Mouse (Mus musculus): ENCODE measurements around the gene Sdsl. TPM values are rescaled to one million over a fixed set of nuclear protein-coding genes. Genes with fewer than 3 reads are reported as not detected.

Sdsl gene
- 7.9 TPM in 2 replicates for polyA plus RNA-seq (2015; fragmentation: Nextera tagmentation; extraction: Ambion mirVana)

GRCm38 (mm10) chr5:120472770-120473169 lies at the start of gene Sdsl:
Gene Sdsl, minus strand, starts transcription at chr5:120472810.
- no peak for ATAC-seq (ENCODE audit: low FRiP score)
- Histone ChIP-seq H3K9ac (replicated peaks) (no peak within 1 kb of the TSS), H3K4me3 (replicated peaks) (no peak within 1 kb of the TSS), H3K4me1 (no peaks in the 10 kb centered on the region), H3K4me2 (no peak within 1 kb of the TSS), H3K9me3 (replicated peaks) (no peaks in the 10 kb centered on the region), H3K27ac (replicated peaks) (no peak within 1 kb of the TSS), H3K27me3 (replicated peaks) (0 out of 2 replicates have a peak, but pooled peaks cover 4% of the 10 kb centered on the region), H3K36me3 (no peaks in the 10 kb centered on the region)
- WGBS, result 80% methylated on average over 8 of the region's 8 CpGs

GRCm38 (mm10) chr5:120517552-120517951 lies 44.9 kb upstream of the Sdsl start:
- Histone ChIP-seq H3K4me3 (replicated peaks) (no peak overlapping the region), H3K4me1 (peaks cover 10% of the 10 kb centered on the region; the same call in 1 of the 2 replicates), H3K36me3 (no peaks in the 10 kb centered on the region), H3K9ac (replicated peaks) (no peak overlapping the region), H3K4me2 (no peak overlapping the region), H3K27ac (replicated peaks) (no peak overlapping the region), H3K9me3 (replicated peaks) (no peaks in the 10 kb centered on the region), H3K27me3 (replicated peaks) (no peaks in the 10 kb centered on the region)
- ATAC-seq (ENCODE audit: low FRiP score), result no peak
- WGBS, result 47% methylated on average over 9 of the region's 9 CpGs

GRCm38 (mm10) chr5:120516221-120516984 lies 43.8 kb upstream of the Sdsl start:
- Histone ChIP-seq H3K9me3 (replicated peaks) (no peaks in the 10 kb centered on the region), H3K27me3 (replicated peaks) (no peaks in the 10 kb centered on the region; the same call in 1 of the 2 replicates), H3K36me3 (no peaks in the 10 kb centered on the region), H3K4me2 (no peak overlapping the region), H3K4me3 (replicated peaks) (no peak overlapping the region), H3K27ac (replicated peaks) (no peak overlapping the region), H3K9ac (replicated peaks) (no peak overlapping the region), H3K4me1 (peaks cover 17% of the 10 kb centered on the region)
- WGBS, result 67% methylated on average over 15 of the region's 15 CpGs
- no peak for ATAC-seq (ENCODE audit: low FRiP score)

- Histone ChIP-seq H3K4me2 (no peak overlapping the region), H3K4me1 (peaks cover 26% of the 10 kb centered on the region), H3K27ac (replicated peaks) (no peak overlapping the region), H3K36me3 (no peaks in the 10 kb centered on the region), H3K27me3 (replicated peaks) (no peaks in the 10 kb centered on the region; the same call in 1 of the 2 replicates), H3K4me3 (replicated peaks) (no peak overlapping the region), H3K9ac (replicated peaks) (no peak overlapping the region), H3K9me3 (replicated peaks) (no peaks in the 10 kb centered on the region)
- 82% methylated on average over 7 of the region's 7 CpGs for WGBS
- no peak for ATAC-seq (ENCODE audit: low FRiP score)
Measured at GRCm38 (mm10) chr5:120515451-120515850, 42.8 kb upstream of the Sdsl start.

DNA sequence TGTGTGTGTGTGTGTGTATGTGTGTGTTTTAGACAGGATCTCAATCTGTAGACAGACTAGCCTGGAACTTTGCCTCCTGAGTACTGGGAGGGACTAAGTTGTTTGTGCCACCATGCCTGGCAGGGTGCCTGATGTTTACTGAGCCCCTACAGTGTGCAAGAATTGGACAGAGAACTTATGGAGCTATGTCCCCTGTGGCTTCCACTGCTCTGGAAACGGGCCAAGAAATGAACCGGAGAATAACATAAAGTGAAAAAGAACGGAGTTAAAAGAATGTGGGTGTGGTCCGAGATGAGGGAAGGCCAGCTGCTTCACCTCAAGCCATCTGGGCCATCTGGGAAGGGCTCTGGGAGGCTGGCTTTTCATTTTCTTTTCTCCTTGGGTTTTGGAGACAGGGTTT lies 42.1 kb upstream of the Sdsl start:
- Histone ChIP-seq H3K27ac (replicated peaks) (no peak overlapping the region), H3K4me3 (replicated peaks) (no peak overlapping the region)

GRCm38 (mm10) chr5:120514031-120514677 lies 41.5 kb upstream of the Sdsl start:
- WGBS, result 78% methylated on average over 9 of the region's 9 CpGs
- no peak for ATAC-seq (ENCODE audit: low FRiP score)

More for the DNA sequence above, 42.1 kb upstream of the Sdsl start:
- WGBS, result 17% methylated on average over 4 of the region's 4 CpGs
- Histone ChIP-seq H3K4me1 (peaks cover 31% of the 10 kb centered on the region), H3K36me3 (no peaks in the 10 kb centered on the region), H3K4me2 (no peak overlapping the region), H3K9ac (replicated peaks) (no peak overlapping the region), H3K9me3 (replicated peaks) (no peaks in the 10 kb centered on the region), H3K27me3 (replicated peaks) (no peaks in the 10 kb centered on the region; the same call in 1 of the 2 replicates)
- ATAC-seq (ENCODE audit: low FRiP score), result no peak

DNA sequence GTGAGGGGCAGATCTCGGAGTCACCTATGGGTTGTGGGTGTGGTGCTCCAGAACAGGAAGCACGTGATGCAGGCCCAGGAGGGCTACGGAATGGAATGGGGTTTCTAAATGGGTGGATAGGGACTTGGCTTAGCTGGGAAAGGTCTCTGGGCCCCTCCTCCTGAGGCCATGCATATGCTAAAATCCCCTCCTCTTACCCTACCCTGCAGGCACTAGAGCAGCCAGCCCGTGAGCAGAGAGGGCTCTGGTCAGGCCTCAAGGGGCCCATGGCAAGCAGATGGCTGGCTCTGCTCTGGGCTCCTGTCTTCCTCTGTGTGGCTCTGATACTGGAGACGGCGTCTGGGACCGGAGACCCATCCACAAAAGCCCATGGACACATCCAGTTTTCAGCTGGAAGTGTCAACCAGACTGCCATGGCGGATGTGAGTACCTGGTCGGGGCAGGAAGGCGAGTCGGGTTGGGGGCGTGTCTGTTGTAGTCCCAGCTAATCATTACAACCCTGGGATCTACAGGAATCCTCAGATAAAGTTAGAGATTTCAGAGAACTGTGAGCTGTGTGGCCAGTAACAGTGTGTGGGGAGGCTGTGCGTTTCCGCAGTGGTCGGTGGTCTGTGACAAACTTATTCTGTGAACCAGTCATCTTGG lies 40.4 kb upstream of the Sdsl start:
- no peak for ATAC-seq (ENCODE audit: low FRiP score)
- 41% methylated on average over 15 of the region's 15 CpGs for WGBS
- no peak overlapping the region for H3K4me3 ChIP-seq (replicated peaks)
- no peak overlapping the region for H3K27ac ChIP-seq (replicated peaks)
- no peak overlapping the region for H3K4me2 ChIP-seq
- H3K27me3 ChIP-seq (replicated peaks), result no peaks in the 10 kb centered on the region; the same call in 1 of the 2 replicates
- H3K9me3 ChIP-seq (replicated peaks), result no peaks in the 10 kb centered on the region
- H3K36me3 ChIP-seq, result no peaks in the 10 kb centered on the region
- H3K4me1 ChIP-seq, result peaks cover 31% of the 10 kb centered on the region
- H3K9ac ChIP-seq (replicated peaks), result no peak overlapping the region; the same call in 1 of the 2 replicates

More at GRCm38 (mm10) chr5:120514031-120514677, 41.5 kb upstream of the Sdsl start:
- Histone ChIP-seq H3K36me3 (no peaks in the 10 kb centered on the region), H3K27ac (replicated peaks) (no peak overlapping the region), H3K4me1 (peaks cover 31% of the 10 kb centered on the region), H3K9me3 (replicated peaks) (no peaks in the 10 kb centered on the region), H3K9ac (replicated peaks) (no peak overlapping the region), H3K4me3 (replicated peaks) (no peak overlapping the region), H3K4me2 (no peak overlapping the region), H3K27me3 (replicated peaks) (no peaks in the 10 kb centered on the region; the same call in 1 of the 2 replicates)

GRCm38 (mm10) chr5:120511643-120512220 lies 39.1 kb upstream of the Sdsl start:
- Histone ChIP-seq H3K27me3 (replicated peaks) (no peaks in the 10 kb centered on the region; the same call in 1 of the 2 replicates), H3K27ac (replicated peaks) (no peak overlapping the region), H3K36me3 (no peaks in the 10 kb centered on the region), H3K9ac (replicated peaks) (0 out of 2 replicates have a peak overlapping the region, but pooled peaks have one; percentile 33), H3K4me3 (replicated peaks) (peak overlapping the region; percentile 48), H3K4me1 (peaks cover 34% of the 10 kb centered on the region), H3K4me2 (peak overlapping the region; percentile 72), H3K9me3 (replicated peaks) (no peaks in the 10 kb centered on the region)
- WGBS, result 36% methylated on average over 14 of the region's 14 CpGs
- no peak for ATAC-seq (ENCODE audit: low FRiP score)

- no peak within 1 kb of the TSS for H3K27ac ChIP-seq (replicated peaks)
- H3K9me3 ChIP-seq (replicated peaks), result no peaks in the 10 kb centered on the region
- H3K9ac ChIP-seq (replicated peaks), result peak within 1 kb of the TSS; percentile 33
- ATAC-seq (ENCODE audit: low FRiP score), result peak; percentile 85
- H3K36me3 ChIP-seq, result no peaks in the 10 kb centered on the region
- H3K27me3 ChIP-seq (replicated peaks), result no peaks in the 10 kb centered on the region; the same call in 1 of the 2 replicates
- peaks cover 38% of the 10 kb centered on the region for H3K4me1 ChIP-seq
- WGBS, result under 1% methylated on average over 36 of the region's 36 CpGs
- peak within 1 kb of the TSS; percentile 72 for H3K4me2 ChIP-seq
- H3K4me3 ChIP-seq (replicated peaks), result peak within 1 kb of the TSS; percentile 48
Measured at GRCm38 (mm10) chr5:120510982-120511642, 38.5 kb upstream of the Sdsl start, which contains the start of gene Slc8b1. Gene Slc8b1, plus strand, starts transcription at chr5:120511168.

GRCm38 (mm10) chr5:120507311-120507710 lies 34.7 kb upstream of the Sdsl start:
- Histone ChIP-seq H3K9ac (replicated peaks) (no peak overlapping the region), H3K4me3 (replicated peaks) (no peak overlapping the region), H3K27me3 (replicated peaks) (no peaks in the 10 kb centered on the region; the same call in 1 of the 2 replicates), H3K36me3 (no peaks in the 10 kb centered on the region), H3K4me1 (peaks cover 43% of the 10 kb centered on the region), H3K27ac (replicated peaks) (no peak overlapping the region), H3K4me2 (no peak overlapping the region), H3K9me3 (replicated peaks) (no peaks in the 10 kb centered on the region)
- 41% methylated on average over 4 of the region's 4 CpGs for WGBS
- ATAC-seq (ENCODE audit: low FRiP score), result no peak

DNA sequence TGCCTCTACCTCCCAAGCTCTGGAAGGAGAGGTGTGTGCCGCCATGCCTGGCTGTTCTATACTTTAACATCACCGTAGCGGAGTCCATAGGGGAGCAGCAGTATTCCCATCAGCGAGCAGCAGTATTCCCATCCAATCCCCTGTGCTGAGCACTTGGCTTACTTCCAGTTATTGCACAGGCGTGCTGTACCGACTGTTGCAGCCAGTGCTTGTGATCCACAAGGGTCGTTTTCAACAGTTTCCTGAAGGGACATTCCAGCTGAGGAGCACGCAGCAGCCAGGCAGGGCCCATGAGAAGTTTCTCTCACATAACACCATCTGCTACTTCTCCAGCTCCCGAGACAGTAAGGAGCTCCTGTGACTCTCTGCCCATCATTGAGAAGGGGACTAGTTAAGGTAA lies 33.9 kb upstream of the Sdsl start:
- ATAC-seq (ENCODE audit: low FRiP score), result no peak
- 38% methylated on average over 9 of the region's 9 CpGs for WGBS
- H3K4me3 ChIP-seq (replicated peaks), result no peak overlapping the region
- H3K27ac ChIP-seq (replicated peaks), result no peak overlapping the region
- H3K9ac ChIP-seq (replicated peaks), result no peak overlapping the region
- H3K27me3 ChIP-seq (replicated peaks), result no peaks in the 10 kb centered on the region
- H3K4me1 ChIP-seq, result peaks cover 45% of the 10 kb centered on the region
- no peaks in the 10 kb centered on the region for H3K9me3 ChIP-seq (replicated peaks)
- no peaks in the 10 kb centered on the region for H3K36me3 ChIP-seq
- no peak overlapping the region for H3K4me2 ChIP-seq

Data from neural tube, embryonic 15.5 days (tissue).